In the genomic region with DNA sequence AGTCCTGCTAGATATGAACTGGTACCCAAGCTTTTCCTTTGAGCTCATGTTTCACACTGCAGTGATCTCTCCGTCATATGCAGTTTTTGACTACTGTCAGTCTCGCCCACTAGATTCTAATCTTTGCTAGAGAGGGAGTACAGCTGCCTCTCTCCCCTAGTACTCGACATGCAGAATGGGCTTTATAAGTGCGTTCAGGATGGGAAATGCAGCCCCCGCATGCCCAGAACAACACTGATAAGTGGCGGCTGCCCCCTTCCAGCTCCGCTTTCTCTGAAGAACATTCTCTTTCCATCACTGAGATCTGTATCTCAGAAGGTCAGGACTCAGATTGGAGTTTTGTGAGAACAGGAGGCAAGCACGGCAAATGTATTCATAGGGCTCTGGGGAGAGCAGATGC, we compare ENCODE assay signal across 14 mouse cellular contexts.
"Had no signal": no experiment of that assay in that cellular context is flagged by ENCODE, and none has a peak within 500 bp of the region (broad histone marks: within the 10 kb centered on the region; RNA-seq: fewer than 3 reads in every experiment).

No protein-coding gene starts in this region.

- ATAC-seq: forebrain, postnatal 0 days; hindbrain, postnatal 0 days; intestine, embryonic 16.5 days; liver, embryonic 12.5 days had no signal

- DNase-seq: forebrain, postnatal 0 days; gastrocnemius, postnatal 25 days; heart, adult 2 months; heart, postnatal 36 days; kidney, adult 11 months; kidney, adult 2 months; kidney, adult 9 months; kidney, postnatal 14 days; kidney, postnatal 36 days; left cerebral cortex, postnatal 4 days; lung, adult 18-20 months had no signal
